Mouse (Mus musculus): ENCODE data around the gene Cnga3. TPM values are rescaled to one million over a fixed set of nuclear protein-coding genes. Genes with fewer than 3 reads are reported as not detected.

Cnga3 gene
- total and polyA plus RNA-seq, 3 experiments = 1.4 to 1.5 (median 1.5) TPM

DNA sequence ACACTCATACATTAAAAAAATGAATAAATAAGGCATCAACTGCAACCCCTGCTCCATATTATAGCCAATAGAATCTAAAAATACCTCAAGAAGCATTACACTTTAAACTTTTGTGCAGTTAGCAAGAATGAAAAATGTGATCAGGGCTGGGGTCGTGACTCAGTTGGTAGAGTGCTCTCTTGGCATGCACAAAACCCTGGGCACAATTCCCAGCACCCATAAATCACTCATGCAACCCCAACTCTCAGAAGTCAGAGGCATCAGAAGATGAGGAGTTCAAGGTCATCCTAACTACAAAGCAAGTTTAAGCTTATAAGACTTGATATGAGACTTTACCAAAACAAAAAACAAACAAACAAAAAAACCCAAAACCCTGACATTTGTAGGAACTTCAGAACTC is 73.5 kb downstream of the Cnga3 start:
- Histone ChIP-seq H3K9ac (ENCODE audit: low read depth, low read length) (no peak overlapping the region), H3K27me3 (ENCODE audit: control insufficient read depth, insufficient read depth, low read length) (no peaks in the 10 kb centered on the region), H3K4me1 (ENCODE audit: control insufficient read depth, insufficient read depth, low read length) (no peaks in the 10 kb centered on the region), H3K4me3 (no peak overlapping the region), H3K79me2 (replicated peaks; ENCODE audit: control insufficient read depth, insufficient read depth, low read length) (no peaks in the 10 kb centered on the region), H3K27ac (no peak overlapping the region), H3K36me3 (ENCODE audit: control insufficient read depth, insufficient read depth, low read length) (no peaks in the 10 kb centered on the region)
- WGBS = 74% methylated on average over 1 of the region's 1 CpGs
- intact Hi-C loops (cut with DNase I) = no loop called here
- DNase-seq = no peak
- TF ChIP-seq POLR2A (IDR thresholded peaks at IDR 0.05; ENCODE audit: insufficient read depth, low read depth, low read length) (no peak), CTCF (IDR thresholded peaks at IDR 0.05) (no peak), EP300 (IDR thresholded peaks at IDR 0.05; ENCODE audit: insufficient read depth, low read depth, low read length) (no peak)

DNA sequence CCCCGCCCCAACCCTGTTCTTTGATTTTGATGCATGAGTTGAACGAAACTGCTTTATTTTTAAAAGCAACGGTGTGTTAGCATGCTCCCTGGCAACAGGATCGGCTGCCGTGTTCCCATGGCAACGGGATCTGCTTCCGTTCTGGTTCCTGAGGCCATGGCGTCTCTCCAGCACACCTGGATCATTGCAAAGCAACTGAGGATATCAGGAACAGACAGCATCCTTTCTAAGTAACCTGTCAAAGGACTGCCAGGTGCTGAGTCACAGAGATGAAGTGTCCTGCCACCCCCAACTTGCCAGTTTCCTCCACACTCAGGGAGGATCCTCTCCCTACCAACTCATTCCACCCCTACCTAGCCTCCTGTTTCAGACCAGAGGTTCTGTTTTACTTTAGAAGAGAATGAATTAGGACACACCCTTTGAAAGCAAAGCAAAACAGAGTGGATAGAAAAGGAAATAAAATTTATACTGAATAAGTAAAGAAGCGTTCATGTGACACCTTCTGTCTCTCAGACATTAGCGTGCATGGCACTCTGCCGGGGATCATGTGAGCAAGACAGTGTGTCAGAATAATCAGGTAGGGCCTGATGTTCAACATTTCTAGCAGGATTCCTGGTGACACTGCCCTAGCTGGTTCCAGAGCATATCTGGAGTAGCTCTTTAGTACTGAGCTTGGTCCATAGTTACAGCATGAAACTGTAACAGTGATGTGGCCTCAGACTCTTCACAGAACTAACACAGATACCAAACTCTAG is 74.1 kb downstream of the Cnga3 start:
- Histone ChIP-seq H3K9ac (ENCODE audit: low read depth, low read length) (no peak overlapping the region), H3K27me3 (ENCODE audit: control insufficient read depth, insufficient read depth, low read length) (no peaks in the 10 kb centered on the region), H3K79me2 (replicated peaks; ENCODE audit: control insufficient read depth, insufficient read depth, low read length) (no peaks in the 10 kb centered on the region), H3K27ac (no peak overlapping the region), H3K4me3 (no peak overlapping the region), H3K36me3 (ENCODE audit: control insufficient read depth, insufficient read depth, low read length) (no peaks in the 10 kb centered on the region), H3K4me1 (ENCODE audit: control insufficient read depth, insufficient read depth, low read length) (no peaks in the 10 kb centered on the region)
- intact Hi-C loops (cut with DNase I) = no loop called here
- whole genome bisulfite sequencing = 79% methylated on average over 11 of the region's 11 CpGs
- no peak for DNase-seq
- no peak for TF ChIP-seq CTCF (IDR thresholded peaks at IDR 0.05)
- TF ChIP-seq EP300 (IDR thresholded peaks at IDR 0.05; ENCODE audit: insufficient read depth, low read depth, low read length) = no peak
- no peak for TF ChIP-seq POLR2A (IDR thresholded peaks at IDR 0.05; ENCODE audit: insufficient read depth, low read depth, low read length)

DNA sequence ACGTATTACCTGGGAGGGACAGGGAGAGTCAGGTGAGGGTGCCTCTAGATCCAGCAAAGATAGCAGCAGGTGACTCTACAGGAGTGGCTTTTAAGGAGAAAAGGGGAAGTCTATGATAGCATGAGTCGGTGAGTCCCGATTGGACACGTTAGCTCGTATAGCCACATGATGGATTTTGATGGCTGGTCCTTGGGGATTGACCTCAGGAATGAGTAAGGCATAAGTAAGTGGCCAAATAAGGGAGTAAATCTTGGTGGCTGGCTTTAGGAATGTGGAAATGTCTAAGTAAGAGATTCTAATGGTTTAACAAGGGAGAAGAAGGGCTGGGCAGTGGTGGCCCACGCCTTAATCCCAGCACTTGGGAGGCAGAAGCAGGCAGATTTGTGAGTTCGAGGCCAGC is 74.7 kb downstream of the Cnga3 start:
- no peak for TF ChIP-seq EP300 (IDR thresholded peaks at IDR 0.05; ENCODE audit: insufficient read depth, low read depth, low read length)
- no peak for TF ChIP-seq CTCF (IDR thresholded peaks at IDR 0.05)
- no peak for TF ChIP-seq POLR2A (IDR thresholded peaks at IDR 0.05; ENCODE audit: insufficient read depth, low read depth, low read length)
- intact Hi-C loops (cut with DNase I) = no loop called here
- Histone ChIP-seq H3K27ac (no peak overlapping the region), H3K9ac (ENCODE audit: low read depth, low read length) (no peak overlapping the region), H3K27me3 (ENCODE audit: control insufficient read depth, insufficient read depth, low read length) (no peaks in the 10 kb centered on the region), H3K4me3 (no peak overlapping the region), H3K4me1 (ENCODE audit: control insufficient read depth, insufficient read depth, low read length) (no peaks in the 10 kb centered on the region), H3K79me2 (replicated peaks; ENCODE audit: control insufficient read depth, insufficient read depth, low read length) (no peaks in the 10 kb centered on the region), H3K36me3 (ENCODE audit: control insufficient read depth, insufficient read depth, low read length) (no peaks in the 10 kb centered on the region)
- WGBS = 75% methylated on average over 7 of the region's 7 CpGs
- no peak for DNase-seq

DNA sequence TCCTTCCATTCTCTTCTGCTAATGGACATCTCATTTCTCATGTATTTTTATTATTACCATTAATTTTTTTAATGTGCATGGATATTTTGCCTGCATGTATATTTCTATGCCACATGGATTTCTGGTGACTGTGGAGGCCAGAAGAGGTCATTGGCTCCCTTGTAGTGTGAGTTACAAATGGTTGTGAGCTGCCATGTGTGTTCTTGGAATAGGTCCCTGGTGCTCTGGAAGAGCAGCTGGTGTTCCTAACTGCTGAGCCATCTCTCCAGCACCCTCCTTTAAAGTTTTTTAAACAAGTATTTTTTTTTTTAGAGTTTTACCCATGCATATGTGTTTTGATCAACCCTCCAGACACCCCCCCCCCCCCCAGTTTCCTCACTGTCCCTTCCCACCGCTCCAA is 82.2 kb downstream of the Cnga3 start:
- WGBS = 68% methylated on average over 1 of the region's 1 CpGs
- H3K4me1 ChIP-seq (ENCODE audit: control insufficient read depth, insufficient read depth, low read length) = peaks cover 4% of the 10 kb centered on the region
- no peaks in the 10 kb centered on the region for H3K36me3 ChIP-seq (ENCODE audit: control insufficient read depth, insufficient read depth, low read length)
- no peak for DNase-seq
- H3K27me3 ChIP-seq (ENCODE audit: control insufficient read depth, insufficient read depth, low read length) = no peaks in the 10 kb centered on the region
- TF ChIP-seq CTCF (IDR thresholded peaks at IDR 0.05) (no peak), EP300 (IDR thresholded peaks at IDR 0.05; ENCODE audit: insufficient read depth, low read depth, low read length) (no peak), POLR2A (IDR thresholded peaks at IDR 0.05; ENCODE audit: insufficient read depth, low read depth, low read length) (no peak)
- H3K27ac ChIP-seq = no peak overlapping the region
- H3K9ac ChIP-seq (ENCODE audit: low read depth, low read length) = no peak overlapping the region
- H3K79me2 ChIP-seq (replicated peaks; ENCODE audit: control insufficient read depth, insufficient read depth, low read length) = no peaks in the 10 kb centered on the region
- intact Hi-C loops (cut with DNase I) = no loop called here
- H3K4me3 ChIP-seq = no peak overlapping the region

DNA sequence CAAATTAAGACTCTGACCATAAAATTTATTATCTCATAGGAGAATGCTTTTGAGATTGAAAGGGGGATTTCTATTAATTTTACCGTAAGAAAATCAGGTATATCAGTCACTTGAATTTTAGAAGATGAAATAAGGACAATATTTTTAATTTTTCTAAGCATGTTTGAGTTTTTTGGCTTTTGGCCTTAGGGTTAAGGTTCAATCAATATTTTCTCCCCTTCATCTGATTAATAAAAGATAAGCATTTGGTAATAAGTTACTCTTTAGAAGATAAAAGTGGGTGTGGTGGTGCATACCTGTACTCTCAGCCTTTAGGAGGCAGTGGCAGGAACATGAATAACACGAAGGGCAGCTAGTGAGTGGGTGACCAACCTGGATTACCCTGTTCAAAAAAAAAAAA is 84.7 kb downstream of the Cnga3 start:
- no peaks in the 10 kb centered on the region for H3K36me3 ChIP-seq (ENCODE audit: control insufficient read depth, insufficient read depth, low read length)
- TF ChIP-seq EP300 (IDR thresholded peaks at IDR 0.05; ENCODE audit: insufficient read depth, low read depth, low read length) (no peak), POLR2A (IDR thresholded peaks at IDR 0.05; ENCODE audit: insufficient read depth, low read depth, low read length) (no peak), CTCF (IDR thresholded peaks at IDR 0.05) (no peak)
- WGBS = 87% methylated on average over 2 of the region's 2 CpGs
- H3K27me3 ChIP-seq (ENCODE audit: control insufficient read depth, insufficient read depth, low read length) = no peaks in the 10 kb centered on the region
- peaks cover 4% of the 10 kb centered on the region for H3K4me1 ChIP-seq (ENCODE audit: control insufficient read depth, insufficient read depth, low read length)
- DNase-seq = no peak
- H3K4me3 ChIP-seq = no peak overlapping the region
- no peaks in the 10 kb centered on the region; the same call in 1 of the 2 replicates for H3K79me2 ChIP-seq (replicated peaks; ENCODE audit: control insufficient read depth, insufficient read depth, low read length)
- H3K27ac ChIP-seq = no peak overlapping the region
- intact Hi-C loops (cut with DNase I) = no loop called here
- no peak overlapping the region for H3K9ac ChIP-seq (ENCODE audit: low read depth, low read length)

All from heart, adult 2 months (tissue).